In the genomic region with DNA sequence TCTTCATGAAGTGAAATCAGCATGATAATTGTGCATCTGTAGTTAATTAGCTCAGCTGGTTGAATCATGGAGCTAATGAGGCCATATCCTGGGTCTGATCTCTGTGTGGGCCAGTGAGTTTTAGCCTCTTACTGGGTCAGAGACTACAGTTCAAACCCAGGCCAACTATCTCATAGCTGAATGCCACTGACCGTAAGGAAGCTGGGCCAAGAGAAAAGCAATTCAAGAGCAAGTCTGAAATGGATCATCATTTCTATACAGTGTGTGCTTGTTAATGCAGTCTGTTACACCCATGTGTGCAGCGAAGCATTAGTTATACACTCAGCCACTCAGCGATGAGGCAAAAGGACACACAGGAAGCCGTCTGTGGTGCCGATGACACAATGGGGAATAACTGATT, we compare ENCODE assay signal across 20 mouse cellular contexts. TPM values are rescaled to one million over a fixed set of nuclear protein-coding genes. Genes with fewer than 3 reads are reported as not detected.
A peak's percentile ranks its signal among the peaks of the same experiment; 100 is the strongest.
DNase-seq lines count a peak whose midpoint lies in the region; ATAC-seq lines count a peak whose summit lies in the region.
"Had no signal": no experiment of that assay in that cellular context is flagged by ENCODE, and none has a peak within 500 bp of the region (broad histone marks: within the 10 kb centered on the region; RNA-seq: fewer than 3 reads in every experiment).

No protein-coding gene starts in this region.

- DNase-seq in limb, embryonic 10.5 days (ENCODE audit: low spot score), result no peak
- peak; percentile 26 for DNase-seq in embryo, embryonic 11 days
- peak; percentile 66 for DNase-seq in forebrain, embryonic 14.5 days (ENCODE audit: low spot score)
- no peak for DNase-seq in urinary bladder, postnatal 14 days (ENCODE audit: low spot score)
- DNase-seq in c-Kit-positive CD71-positive TER-119-positive erythroid progenitor cells, embryonic 14.5 days (ENCODE audit: low spot score), result no peak
- DNase-seq: cerebellum, adult 11 months; gastrocnemius, postnatal 25 days; kidney, postnatal 10 days; liver, embryonic 13.5 days; thymus, postnatal 14 days had no signal

- H3K27me3 ChIP-seq in limb, embryonic 13.5 days, result no peaks in the 10 kb centered on the region
- no peaks in the 10 kb centered on the region for H3K27me3 ChIP-seq in limb, embryonic 10.5 days (ENCODE audit: low read depth, poor library complexity, severe bottlenecking)
- H3K27me3 ChIP-seq in forebrain, embryonic 14.5 days (replicated peaks; ENCODE audit: control insufficient read depth, insufficient read depth, low read length), result no peaks in the 10 kb centered on the region
- no peaks in the 10 kb centered on the region for H3K27me3 ChIP-seq in neural tube, embryonic 13.5 days
- no peaks in the 10 kb centered on the region for H3K27me3 ChIP-seq in kidney, embryonic 14.5 days (ENCODE audit: control insufficient read depth, insufficient read depth, low read length)
- H3K27me3 ChIP-seq: heart, embryonic 15.5 days; intestine, embryonic 15.5 days; liver, embryonic 13.5 days; stomach, embryonic 15.5 days had no signal

- no peak overlapping the region for H3K9ac ChIP-seq in limb, embryonic 13.5 days
- H3K9ac ChIP-seq in forebrain, embryonic 14.5 days (ENCODE audit: low read length), result no peak overlapping the region
- H3K9ac ChIP-seq in neural tube, embryonic 13.5 days, result no peak overlapping the region
- no peak overlapping the region for H3K9ac ChIP-seq in kidney, embryonic 14.5 days (ENCODE audit: low read depth, low read length)
- H3K9ac ChIP-seq: heart, embryonic 15.5 days; intestine, embryonic 15.5 days; liver, embryonic 13.5 days; stomach, embryonic 15.5 days had no signal

- no peak overlapping the region for H3K4me3 ChIP-seq in limb, embryonic 13.5 days
- no peak overlapping the region for H3K4me3 ChIP-seq in limb, embryonic 10.5 days
- H3K4me3 ChIP-seq in forebrain, embryonic 14.5 days (ENCODE audit: low read depth, low read length), result no peak overlapping the region
- no peak overlapping the region for H3K4me3 ChIP-seq in neural tube, embryonic 13.5 days
- H3K4me3 ChIP-seq in kidney, embryonic 14.5 days (ENCODE audit: low read length), result no peak overlapping the region
- H3K4me3 ChIP-seq: heart, embryonic 15.5 days; intestine, embryonic 15.5 days; liver, embryonic 13.5 days; stomach, embryonic 15.5 days had no signal

- peak; percentile 8; the same call in 1 of the 2 replicates for ATAC-seq in limb, embryonic 13.5 days (ENCODE audit: low FRiP score, low read depth)
- peak; percentile 77 for ATAC-seq in forebrain, embryonic 14.5 days
- peak; percentile 85 for ATAC-seq in neural tube, embryonic 13.5 days (ENCODE audit: low read depth)
- no peak for ATAC-seq in kidney, embryonic 14.5 days (ENCODE audit: low FRiP score, low TSS enrichment)
- ATAC-seq: activated CD4-positive, CD25-positive, alpha-beta regulatory T cell, adult 4 months; CD4-positive, CD25-positive, alpha-beta regulatory T cell, adult 4 months; intestine, embryonic 15.5 days; lung, postnatal 0 days had no signal

- 76% methylated on average over 5 of the region's 5 CpGs for WGBS in limb, embryonic 13.5 days
- WGBS in limb, embryonic 10.5 days, result 82% methylated on average over 5 of the region's 5 CpGs
- WGBS in forebrain, embryonic 14.5 days, result 28% methylated on average over 5 of the region's 5 CpGs
- WGBS in neural tube, embryonic 13.5 days, result 50% methylated on average over 5 of the region's 5 CpGs
- 90% methylated on average over 5 of the region's 5 CpGs for WGBS in kidney, embryonic 14.5 days

- H3K27ac ChIP-seq in limb, embryonic 13.5 days, result no peak overlapping the region
- no peak overlapping the region for H3K27ac ChIP-seq in limb, embryonic 10.5 days
- H3K27ac ChIP-seq in forebrain, embryonic 14.5 days (ENCODE audit: low read depth, low read length), result peak overlapping the region; percentile 39; the same call in 1 of the 2 replicates
- peak overlapping the region; percentile 79 for H3K27ac ChIP-seq in neural tube, embryonic 13.5 days (replicated peaks)
- no peak overlapping the region for H3K27ac ChIP-seq in kidney, embryonic 14.5 days (ENCODE audit: low read depth, low read length)
- H3K27ac ChIP-seq: heart, embryonic 15.5 days; intestine, embryonic 15.5 days; liver, embryonic 13.5 days; stomach, embryonic 15.5 days had no signal

- no peak overlapping the region for H3K4me2 ChIP-seq in limb, embryonic 13.5 days (replicated peaks)
- no peak overlapping the region for H3K4me2 ChIP-seq in forebrain, embryonic 14.5 days (ENCODE audit: low read length)
- H3K4me2 ChIP-seq in neural tube, embryonic 13.5 days, result no peak overlapping the region
- no peak overlapping the region for H3K4me2 ChIP-seq in kidney, embryonic 14.5 days (replicated peaks; ENCODE audit: low read depth, low read length)
- H3K4me2 ChIP-seq: heart, embryonic 15.5 days; intestine, embryonic 15.5 days; liver, embryonic 13.5 days; stomach, embryonic 15.5 days had no signal

- no peaks in the 10 kb centered on the region for H3K9me3 ChIP-seq in limb, embryonic 13.5 days
- H3K9me3 ChIP-seq in limb, embryonic 10.5 days (replicated peaks), result no peaks in the 10 kb centered on the region
- no peaks in the 10 kb centered on the region for H3K9me3 ChIP-seq in forebrain, embryonic 14.5 days (replicated peaks; ENCODE audit: control insufficient read depth, low read length)
- H3K9me3 ChIP-seq in neural tube, embryonic 13.5 days, result no peaks in the 10 kb centered on the region
- H3K9me3 ChIP-seq in kidney, embryonic 14.5 days (ENCODE audit: control insufficient read depth, low read length), result no peaks in the 10 kb centered on the region
- H3K9me3 ChIP-seq: heart, embryonic 15.5 days; intestine, embryonic 15.5 days; liver, embryonic 13.5 days; stomach, embryonic 15.5 days had no signal

- H3K4me1 ChIP-seq in limb, embryonic 13.5 days, result peaks cover 4% of the 10 kb centered on the region; the same call in 1 of the 2 replicates
- peaks cover 8% of the 10 kb centered on the region for H3K4me1 ChIP-seq in limb, embryonic 10.5 days
- H3K4me1 ChIP-seq in forebrain, embryonic 14.5 days (ENCODE audit: control insufficient read depth, insufficient read depth, low read length), result peaks cover 7% of the 10 kb centered on the region
- H3K4me1 ChIP-seq in neural tube, embryonic 13.5 days (replicated peaks), result peaks cover 14% of the 10 kb centered on the region
- H3K4me1 ChIP-seq in kidney, embryonic 14.5 days (ENCODE audit: control insufficient read depth, insufficient read depth, low read length), result no peaks in the 10 kb centered on the region
- H3K4me1 ChIP-seq: heart, embryonic 15.5 days; intestine, embryonic 15.5 days; liver, embryonic 13.5 days; stomach, embryonic 15.5 days had no signal

- H3K36me3 ChIP-seq in limb, embryonic 13.5 days, result peaks cover 2% of the 10 kb centered on the region; the same call in 1 of the 2 replicates
- no peaks in the 10 kb centered on the region for H3K36me3 ChIP-seq in limb, embryonic 10.5 days
- H3K36me3 ChIP-seq in forebrain, embryonic 14.5 days (ENCODE audit: control insufficient read depth, insufficient read depth, low read length), result no peaks in the 10 kb centered on the region
- H3K36me3 ChIP-seq in neural tube, embryonic 13.5 days, result no peaks in the 10 kb centered on the region
- no peaks in the 10 kb centered on the region for H3K36me3 ChIP-seq in kidney, embryonic 14.5 days (ENCODE audit: control insufficient read depth, insufficient read depth, low read length)
- H3K36me3 ChIP-seq: intestine, embryonic 15.5 days; liver, embryonic 13.5 days; stomach, embryonic 15.5 days had no signal

RNA-seq across cellular contexts. Expression of a gene that starts 28.9 kb away (rescaled TPM):
- not detected in 2 replicates for polyA plus RNA-seq in limb, embryonic 13.5 days (2015; fragmentation: Nextera tagmentation; extraction: Ambion mirVana)
- polyA plus RNA-seq in limb, embryonic 10.5 days (2016; fragmentation: Nextera tagmentation; extraction: Ambion mirVana), result not detected in 2 replicates
- polyA plus RNA-seq in forebrain, embryonic 14.5 days (2014; fragmentation: Nextera tagmentation; extraction: Ambion mirVana), result not detected in 2 replicates
- polyA plus RNA-seq in neural tube, embryonic 13.5 days (2015; fragmentation: Nextera tagmentation; extraction: Ambion mirVana), result not detected in 2 replicates
- polyA plus RNA-seq in kidney, embryonic 14.5 days (2014; fragmentation: Nextera tagmentation; extraction: Ambion mirVana), result not detected in 2 replicates
- polyA plus RNA-seq: activated CD4-positive, CD25-positive, alpha-beta regulatory T cell, adult 4 months; CD4-positive, CD25-positive, alpha-beta regulatory T cell, adult 4 months; heart, embryonic 15.5 days; intestine, embryonic 15.5 days; liver, embryonic 13.5 days; lung, postnatal 0 days; small intestine, adult 2 months; stomach, embryonic 15.5 days had no signal

Comparison
In these comparisons a context has a peak if more than half of its experiments do, and no peak if none do; other contexts are left out.
1. H3K27ac ChIP-seq: peak in forebrain, embryonic 14.5 days (single experiment) and neural tube, embryonic 13.5 days (single experiment); none in limb, embryonic 13.5 days (single experiment), limb, embryonic 10.5 days (single experiment) and kidney, embryonic 14.5 days (single experiment).
2. DNase-seq: peak in embryo, embryonic 11 days (single experiment) and forebrain, embryonic 14.5 days (single experiment); none in limb, embryonic 10.5 days (single experiment), urinary bladder, postnatal 14 days (single experiment) and c-Kit-positive CD71-positive TER-119-positive erythroid progenitor cells, embryonic 14.5 days (single experiment).